Mouse (Mus musculus) CD4-positive naive resting alpha-beta T cell, adult 57 days (primary cell): ENCODE results near the gene Slc4a11. TPM values are rescaled to one million over a fixed set of nuclear protein-coding genes. Genes with fewer than 3 reads are reported as not detected.

Experiments used
- total RNA-seq: library from RNA; stranded (reverse); gene quantifications from one replicate; pipeline ENCODE4 v1.2.4, GENCODE M21; 2023

Gene Slc4a11
- total RNA-seq, result 1.0 TPM

DNA sequence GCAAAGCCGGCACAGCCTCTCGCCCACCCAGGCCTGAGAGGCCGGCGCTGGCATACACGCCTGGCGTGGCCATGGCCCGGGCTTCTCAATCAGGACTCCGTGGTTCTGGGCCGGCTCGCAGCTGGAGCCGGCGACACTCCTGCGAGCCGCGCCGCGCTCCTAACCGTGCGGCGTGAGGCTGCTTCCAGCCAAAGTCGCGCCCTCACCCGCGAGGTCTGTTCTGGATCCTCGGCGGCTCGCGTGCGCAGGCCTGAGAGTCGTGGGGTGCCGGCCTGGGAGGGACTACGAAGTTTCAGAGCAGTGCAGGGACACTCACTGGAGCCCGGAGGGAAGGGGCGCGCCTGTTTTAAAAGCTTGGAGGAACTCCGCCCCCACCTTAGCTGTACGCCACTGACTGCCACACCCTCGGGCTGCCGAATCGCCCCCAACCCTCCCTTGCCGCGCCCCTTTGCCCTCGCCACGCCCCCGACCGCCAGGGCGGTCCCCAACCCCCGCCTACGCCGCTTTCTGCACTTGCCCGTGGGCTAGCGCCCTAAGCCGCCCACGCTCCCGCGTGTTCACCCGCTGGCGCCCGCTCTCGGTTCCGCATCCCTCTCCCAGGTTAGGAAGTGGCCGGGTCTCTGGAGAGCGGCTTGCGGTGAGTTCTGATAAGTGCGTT is at the start of gene Slc4a11:
Slc4a11 (minus strand) TSS at position 367 of the 658 bp plus-strand sequence.

DNA sequence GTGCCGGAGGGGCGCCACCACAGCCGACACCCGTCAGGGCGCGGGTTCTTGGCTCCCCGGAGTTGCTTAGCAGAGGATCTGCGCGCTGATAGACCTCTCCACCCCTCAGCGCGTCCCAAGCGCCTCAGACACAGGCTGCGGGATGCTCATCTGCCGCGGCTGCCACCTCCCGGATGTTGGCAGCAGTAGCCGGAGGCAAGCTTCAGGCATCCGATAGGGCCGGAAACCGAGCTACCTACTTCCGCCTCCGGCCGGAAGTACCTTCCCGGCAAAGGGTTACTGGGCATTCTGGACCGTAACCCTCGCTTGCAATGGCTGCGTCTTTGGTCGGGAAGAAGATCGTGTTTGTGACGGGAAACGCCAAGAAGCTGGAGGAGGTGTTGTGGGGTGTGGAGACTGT is 29.8 kb downstream of the Slc4a11 start, which contains the start of gene Itpa:
Itpa (plus strand) TSS at position 52 of the 400 bp plus-strand sequence.

DNA sequence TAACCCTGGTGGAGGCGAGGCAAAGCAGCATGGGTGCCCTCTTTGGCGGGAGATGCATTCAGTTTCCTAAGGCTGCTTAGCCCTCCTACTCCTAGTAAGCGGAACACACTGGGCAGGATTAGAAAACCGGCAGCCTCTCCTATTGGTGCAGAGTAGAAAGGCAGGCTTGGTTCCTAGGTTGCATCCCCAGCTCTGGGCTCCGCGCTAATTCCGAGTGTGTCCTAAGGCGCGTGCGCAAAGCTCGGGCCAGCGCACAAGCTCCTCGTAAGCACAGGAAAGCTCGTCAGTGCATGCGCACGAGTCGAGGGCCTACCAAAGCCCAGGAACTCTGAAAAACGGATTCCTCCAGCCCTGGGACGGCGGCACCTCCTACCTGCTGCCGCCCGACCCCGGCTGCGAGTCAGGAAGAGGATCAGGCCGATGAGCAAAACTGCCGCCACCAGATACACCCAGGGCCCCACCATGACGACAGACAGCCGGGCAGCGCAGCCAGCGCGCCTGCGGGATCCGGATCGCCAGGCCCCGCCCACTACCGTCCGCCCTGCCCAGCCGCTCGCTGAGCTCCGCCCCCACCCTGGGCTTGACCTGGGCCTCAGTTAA is 33.1 kb downstream of the Slc4a11 start, which contains the start of gene Ddrgk1:
Ddrgk1 (minus strand) TSS at position 558 of the 600 bp plus-strand sequence.

DNA sequence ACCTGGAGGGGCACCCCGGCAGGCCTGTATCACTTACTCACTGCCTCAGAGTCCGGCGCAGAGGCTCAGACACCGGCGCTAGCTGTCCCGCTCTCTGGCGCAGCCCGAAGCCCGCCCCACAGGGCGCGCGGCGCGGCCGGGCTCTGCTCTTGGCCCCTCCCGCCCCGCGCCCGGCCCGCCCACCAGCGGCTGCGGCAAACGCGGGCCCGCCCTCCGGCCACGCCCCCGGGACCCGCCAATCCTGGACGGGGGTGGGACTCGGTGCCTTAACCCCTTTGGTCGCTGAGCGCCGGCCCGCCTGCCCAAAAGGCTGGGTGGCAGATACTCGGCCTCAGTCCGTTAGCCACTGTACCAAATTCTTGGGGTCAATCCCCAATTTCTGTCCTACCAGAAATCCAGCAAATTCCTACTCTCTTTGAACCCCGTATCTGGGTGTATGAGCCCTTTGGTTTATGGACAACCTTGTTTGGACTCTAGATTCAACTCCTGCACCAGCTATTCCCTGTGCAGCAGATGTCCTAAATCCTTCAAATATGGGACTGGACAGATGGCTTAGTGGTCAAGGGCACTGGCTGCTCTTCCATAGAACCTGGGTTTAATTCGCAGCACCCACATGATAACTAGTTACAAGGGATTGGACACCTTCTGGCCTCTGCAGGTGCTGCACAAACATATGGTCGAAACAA is 54.5 kb downstream of the Slc4a11 start, which contains the start of gene Lzts3:
Lzts3 (minus strand) TSS at position 120 of the 686 bp plus-strand sequence.

Other genes with a start within 250 kb of the Slc4a11 start
- gene Ptpra, start 247.2 kb downstream of the Slc4a11 start, total RNA-seq, result 129 TPM
- gene Mrps26, start 133.8 kb downstream of the Slc4a11 start, total RNA-seq, result 62.3 TPM
- not detected for gene Oxt, start 121.3 kb downstream of the Slc4a11 start, total RNA-seq
- not detected for gene Avp, start 115.0 kb downstream of the Slc4a11 start, total RNA-seq
- gene Fastkd5, start 67.5 kb downstream of the Slc4a11 start, total RNA-seq, result 7.8 TPM
- 4.5 TPM for gene Ubox5, start 67.5 kb downstream of the Slc4a11 start, total RNA-seq
- 4.3 TPM for gene Lzts3, start 54.7 kb downstream of the Slc4a11 start, total RNA-seq
- 136 TPM for gene Ddrgk1, start 32.9 kb downstream of the Slc4a11 start, total RNA-seq
- 15.7 TPM for gene Itpa, start 29.9 kb downstream of the Slc4a11 start, total RNA-seq
- 27.2 TPM for gene 4930402H24Rik, start 208.9 kb upstream of the Slc4a11 start, total RNA-seq
- gene Atrn, start 209.0 kb upstream of the Slc4a11 start, total RNA-seq, result 30.3 TPM